Mouse (Mus musculus) E14TG2a.4 (cell line): ENCODE measurements around the gene Stoml1.

Experiments used
- CTCF ChIP-seq: conservative IDR thresholded peaks from 2 replicates; pipeline ENCODE4 v1.5.1; 2014; ENCODE audit warnings: low read length
- NANOG ChIP-seq: IDR thresholded peaks from 2 replicates; pipeline ENCODE4 v1.6.1; 2014; ENCODE audit warnings: borderline replicate concordance, low read length, mixed read lengths

GRCm38 (mm10) chr9:58255704-58256685 is 3.0 kb downstream of the Stoml1 start:
- TF ChIP-seq CTCF, result no peak
- TF ChIP-seq NANOG, result no peak
